Mouse (Mus musculus) urinary bladder, adult 18-20 months (tissue): ENCODE measurements around the gene Casc1.

Experiments
- DNase-seq, 2 experiments: peaks; one replicate each; pipeline ENCODE4 v3.0.0; 2022; ENCODE audit warnings: low spot score in 2 of 2, mixed read lengths in 2 of 2

The Casc1 gene

GRCm38 (mm10) chr6:145202432-145203125 lies 8.2 kb downstream of the Casc1 start:
- no peak for DNase-seq

GRCm38 (mm10) chr6:145197949-145198686 lies 12.7 kb downstream of the Casc1 start:
- DNase-seq = no peak

GRCm38 (mm10) chr6:145193446-145193845 lies 17.4 kb downstream of the Casc1 start:
- no peak for DNase-seq

- no peak for DNase-seq
Observed at GRCm38 (mm10) chr6:145193038-145193437, 17.8 kb downstream of the Casc1 start.

- peak in 1 of 2 experiments; percentile 9 for DNase-seq
Observed at GRCm38 (mm10) chr6:145187093-145188088, 23.4 kb downstream of the Casc1 start.

GRCm38 (mm10) chr6:145186096-145186495 lies 24.7 kb downstream of the Casc1 start:
- no peak for DNase-seq

GRCm38 (mm10) chr6:145182044-145182443 lies 28.8 kb downstream of the Casc1 start:
- no peak for DNase-seq

GRCm38 (mm10) chr6:145179665-145180064 lies 31.1 kb downstream of the Casc1 start:
- DNase-seq = peak in 1 of 2 experiments; percentile 39

GRCm38 (mm10) chr6:145176474-145176873 lies 34.3 kb downstream of the Casc1 start:
- no peak for DNase-seq

- no peak for DNase-seq
Observed at GRCm38 (mm10) chr6:145175571-145175981, 35.2 kb downstream of the Casc1 start.

- DNase-seq = peak; percentile 36 to 68
Observed at GRCm38 (mm10) chr6:145173781-145174191, 37.0 kb downstream of the Casc1 start.

- no peak for DNase-seq
Observed at GRCm38 (mm10) chr6:145171892-145172606, 38.8 kb downstream of the Casc1 start.

GRCm38 (mm10) chr6:145160581-145160980 lies 50.2 kb downstream of the Casc1 start:
- no peak for DNase-seq

GRCm38 (mm10) chr6:145158619-145159018 lies 52.2 kb downstream of the Casc1 start:
- no peak for DNase-seq

- DNase-seq = no peak
Observed at GRCm38 (mm10) chr6:145149054-145149453, 61.8 kb downstream of the Casc1 start.

- DNase-seq = no peak
Observed at GRCm38 (mm10) chr6:145147716-145148115, 63.1 kb downstream of the Casc1 start.

GRCm38 (mm10) chr6:145145173-145145572 lies 65.6 kb downstream of the Casc1 start:
- DNase-seq = no peak

- DNase-seq = no peak
Observed at GRCm38 (mm10) chr6:145141827-145142226, 69.0 kb downstream of the Casc1 start.

GRCm38 (mm10) chr6:145140706-145141105 lies 70.1 kb downstream of the Casc1 start:
- no peak for DNase-seq

- DNase-seq = no peak
Observed at GRCm38 (mm10) chr6:145139776-145140475, 70.9 kb downstream of the Casc1 start.

- no peak for DNase-seq
Observed at GRCm38 (mm10) chr6:145139236-145139635, 71.6 kb downstream of the Casc1 start.
